Mouse (Mus musculus) brain, embryonic 14.5 days (tissue): Measurements from ENCODE around the gene Micall1.

ENCODE experiments used
- CTCF ChIP-seq: fragments of 200-500 bp; IDR thresholded peaks from 2 replicates; pipeline ENCODE4 v1.5.1; 2012; ENCODE audit warnings: inconsistent platforms, mild to moderate bottlenecking, moderate library complexity, borderline replicate concordance; ENCODE audit not compliant: insufficient read depth, insufficient read length; ENCODE audit errors: extremely low read depth
- POLR2A ChIP-seq: fragments of 200-500 bp; IDR thresholded peaks from 2 replicates; pipeline ENCODE4 v1.6.1; 2012; ENCODE audit warnings: mild to moderate bottlenecking, inconsistent platforms, borderline replicate concordance; ENCODE audit not compliant: poor library complexity, insufficient read depth, insufficient read length, severe bottlenecking; ENCODE audit errors: extremely low read depth

DNA sequence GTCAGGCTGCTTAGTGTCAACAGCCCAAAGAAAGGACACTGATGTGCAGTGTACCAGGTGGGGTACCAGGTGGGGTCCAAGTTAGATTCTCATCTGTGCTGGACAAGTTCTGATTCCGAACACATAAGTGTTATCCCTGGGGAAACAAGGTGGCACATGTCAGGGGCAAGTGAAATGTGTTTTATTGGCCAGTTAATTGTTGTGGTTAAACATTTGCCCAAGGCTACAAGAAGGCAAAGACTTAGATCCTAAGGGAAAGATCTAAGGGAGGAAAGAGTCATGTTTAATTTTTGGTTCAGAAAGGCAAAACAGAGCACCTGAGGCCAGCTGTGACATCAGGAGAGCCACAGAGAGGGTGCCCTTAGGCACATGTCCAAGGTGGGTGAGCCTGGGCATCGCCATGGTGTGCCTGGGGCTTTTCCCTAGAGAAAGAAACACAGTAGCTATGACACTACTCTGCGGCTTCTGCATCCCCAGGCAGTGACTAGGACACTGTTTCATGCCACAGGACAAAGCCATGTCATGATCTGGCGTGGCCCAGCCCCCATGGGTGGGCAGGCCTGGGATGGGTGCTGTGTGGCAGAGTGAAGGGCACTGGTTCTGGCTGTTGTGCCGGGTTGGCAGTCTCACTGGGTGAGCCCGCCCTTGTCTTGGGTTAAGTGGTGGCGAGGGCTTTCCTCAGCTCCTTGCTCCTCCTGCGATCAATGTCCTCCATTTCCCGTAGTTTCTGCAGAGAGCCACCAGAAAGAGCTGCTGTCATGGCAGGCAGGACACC lies 26.0 kb downstream of the Micall1 start:
- TF ChIP-seq CTCF = no peak
- no peak for TF ChIP-seq POLR2A
